Mouse (Mus musculus) heart, adult 2 months (tissue): ENCODE measurements around the gene Zfp523. TPM values are rescaled to one million over a fixed set of nuclear protein-coding genes. Genes with fewer than 3 reads are reported as not detected.

ENCODE experiments used
- DNase-seq, 2 experiments: peaks; one replicate each; pipeline ENCODE4 v3.0.0; 2021
- H3K27ac ChIP-seq: fragments of 200-600 bp; 2 replicates; pipeline ENCODE4 v1.8.1; 2022
- H3K27me3 ChIP-seq: fragments of 200-500 bp; 2 replicates; pipeline ENCODE4 v1.6.1; 2012; ENCODE audit warnings: mild to moderate bottlenecking, low read length, inconsistent platforms, mixed read lengths; ENCODE audit not compliant: control insufficient read depth, insufficient read depth
- H3K36me3 ChIP-seq: fragments of 200-500 bp; 2 replicates; pipeline ENCODE4 v1.6.1; 2012; ENCODE audit warnings: low read length, inconsistent platforms; ENCODE audit not compliant: control insufficient read depth, insufficient read depth
- H3K4me1 ChIP-seq: fragments of 200-500 bp; 2 replicates; pipeline ENCODE4 v1.6.1; 2011; ENCODE audit warnings: low read length; ENCODE audit not compliant: control insufficient read depth, insufficient read depth
- H3K4me3 ChIP-seq: fragments of 200-600 bp; 2 replicates; pipeline ENCODE4 v1.8.1; 2022
- H3K79me2 ChIP-seq: fragments of 200-500 bp; replicated peaks from 2 replicates; pipeline ENCODE4 v1.6.1; 2012; ENCODE audit warnings: mild to moderate bottlenecking, inconsistent platforms, low read length, moderate library complexity, mixed read lengths; ENCODE audit not compliant: control insufficient read depth, insufficient read depth
- H3K9ac ChIP-seq: fragments of 200-500 bp; 2 replicates; pipeline ENCODE4 v1.6.1; 2012; ENCODE audit warnings: low read depth, mild to moderate bottlenecking, control low read depth, inconsistent platforms, low read length, mixed read lengths
- CTCF ChIP-seq: fragments of 200-600 bp; IDR thresholded peaks from 2 replicates; pipeline ENCODE4 v1.8.1; 2022; ENCODE audit warnings: antibody characterized with exemption, mild to moderate bottlenecking, moderate library complexity
- EP300 ChIP-seq: fragments of 200-500 bp; IDR thresholded peaks from 2 replicates; pipeline ENCODE4 v1.6.1; 2011; ENCODE audit warnings: low read depth, low read length, control low read depth; ENCODE audit not compliant: insufficient read depth
- POLR2A ChIP-seq: fragments of 200-500 bp; IDR thresholded peaks from 2 replicates; pipeline ENCODE4 v1.6.1; 2011; ENCODE audit warnings: mild to moderate bottlenecking, low read depth, low read length, control low read depth; ENCODE audit not compliant: insufficient read depth
- WGBS: fragments of 180-500 bp; shearing (Covaris S2); methylation state at CpG from one replicate; pipeline ENCODE4 v1.1.7; 2018; 5-methylcytosine and 5-hydroxymethylcytosine counted together
- intact Hi-C: fragments of 180-260 bp; cut with DNase I; formaldehyde crosslinking; loops from one replicate; pipeline ENCODE4 v1.15.1; 2025
- polyA plus RNA-seq: library from polyadenylated mRNA; depleted of rRNA; stranded (reverse); fragments of >200 nt; gene quantifications from 2 replicates; pipeline ENCODE4 v1.2.3, GENCODE M21; 2012
- total RNA-seq, 2 experiments: library from RNA; stranded (reverse); gene quantifications; 2 replicates each; pipeline ENCODE4 v1.2.3; 2021

The Zfp523 gene
- total and polyA plus RNA-seq, 3 experiments: 12.4 to 30.8 (median 12.5) TPM

GRCm38 (mm10) chr17:28197646-28198045 is 20.7 kb downstream of the Zfp523 start:
- 83% methylated on average over 18 of the region's 18 CpGs for WGBS
- Histone ChIP-seq H3K36me3 (no peaks in the 10 kb centered on the region), H3K79me2 (no peaks in the 10 kb centered on the region), H3K27me3 (no peaks in the 10 kb centered on the region), H3K4me1 (no peaks in the 10 kb centered on the region), H3K4me3 (no peak overlapping the region), H3K9ac (no peak overlapping the region), H3K27ac (no peak overlapping the region)
- no peak for TF ChIP-seq CTCF
- intact Hi-C loops: no loop called here
- DNase-seq: no peak

- no peak for DNase-seq
- H3K27ac ChIP-seq: no peak overlapping the region
- no peak for TF ChIP-seq POLR2A
- no peak for TF ChIP-seq EP300
- TF ChIP-seq CTCF: no peak
- WGBS: 84% methylated on average over 14 of the region's 14 CpGs
- H3K79me2 ChIP-seq: no peaks in the 10 kb centered on the region
- no peaks in the 10 kb centered on the region for H3K27me3 ChIP-seq
- no peaks in the 10 kb centered on the region for H3K4me1 ChIP-seq
- no peak overlapping the region for H3K4me3 ChIP-seq
- intact Hi-C loops: loop anchor here (10.0 kb wide), 1 partner anchor 323 kb away; no protein-coding TSS in a partner anchor
- H3K36me3 ChIP-seq: no peaks in the 10 kb centered on the region
- H3K9ac ChIP-seq: no peak overlapping the region
These were observed 25.1 kb downstream of the Zfp523 start for GRCm38 (mm10) chr17:28201982-28202381.

- Histone ChIP-seq H3K4me1 (peaks cover 2% of the 10 kb centered on the region; the same call in 1 of the 2 replicates), H3K36me3 (no peaks in the 10 kb centered on the region), H3K79me2 (no peaks in the 10 kb centered on the region), H3K27ac (no peak overlapping the region), H3K4me3 (no peak overlapping the region), H3K27me3 (no peaks in the 10 kb centered on the region), H3K9ac (no peak overlapping the region)
- intact Hi-C loops: loop anchor here (10.0 kb wide), 1 partner anchor 321 kb away; no protein-coding TSS in a partner anchor
- peak; percentile 54 to 63 for DNase-seq
- 53% methylated on average over 14 of the region's 14 CpGs for WGBS
- TF ChIP-seq EP300 (no peak), CTCF (peak; percentile 87)
These were observed 27.3 kb downstream of the Zfp523 start for GRCm38 (mm10) chr17:28204052-28204720.

GRCm38 (mm10) chr17:28205443-28205842 is 28.5 kb downstream of the Zfp523 start:
- Histone ChIP-seq H3K4me3 (no peak overlapping the region), H3K27me3 (no peaks in the 10 kb centered on the region), H3K27ac (no peak overlapping the region), H3K9ac (no peak overlapping the region), H3K4me1 (peaks cover 2% of the 10 kb centered on the region; the same call in 1 of the 2 replicates), H3K36me3 (no peaks in the 10 kb centered on the region), H3K79me2 (no peaks in the 10 kb centered on the region)
- intact Hi-C loops: loop anchor here (10.0 kb wide), 1 partner anchor 319 kb away; no protein-coding TSS in a partner anchor
- 91% methylated on average over 8 of the region's 8 CpGs for WGBS
- DNase-seq: no peak
- TF ChIP-seq EP300: no peak
- no peak for TF ChIP-seq CTCF

GRCm38 (mm10) chr17:28207092-28207491 is 30.2 kb downstream of the Zfp523 start:
- no peak for DNase-seq
- Histone ChIP-seq H3K4me1 (peaks cover 2% of the 10 kb centered on the region; the same call in 1 of the 2 replicates), H3K36me3 (no peaks in the 10 kb centered on the region), H3K9ac (peak overlapping the region; percentile 36; the same call in 1 of the 2 replicates), H3K4me3 (peak overlapping the region; percentile 19; the same call in 1 of the 2 replicates), H3K27me3 (no peaks in the 10 kb centered on the region), H3K27ac (peak overlapping the region; percentile 85), H3K79me2 (no peaks in the 10 kb centered on the region)
- WGBS: 67% methylated on average over 8 of the region's 8 CpGs
- intact Hi-C loops: loop anchor here (2.0 to 10.0 kb wide), 3 partner anchors 16 to 318 kb away; no protein-coding TSS in a partner anchor
- TF ChIP-seq CTCF (no peak), EP300 (no peak), POLR2A (no peak)

GRCm38 (mm10) chr17:28207591-28208313 is 30.8 kb downstream of the Zfp523 start, which contains the start of gene Def6:
Def6 (plus strand) TSS chr17:28207778.
- H3K79me2 ChIP-seq: no peaks in the 10 kb centered on the region
- H3K9ac ChIP-seq: peak within 1 kb of the TSS; percentile 82
- intact Hi-C loops: loop anchor here (1.0 to 10.0 kb wide), 4 partner anchors 15 to 317 kb away; no protein-coding TSS in a partner anchor
- H3K27me3 ChIP-seq: no peaks in the 10 kb centered on the region
- H3K4me3 ChIP-seq: peak within 1 kb of the TSS; percentile 71
- H3K36me3 ChIP-seq: no peaks in the 10 kb centered on the region
- peak; percentile 84 to 89 for DNase-seq
- H3K4me1 ChIP-seq: peaks cover 2% of the 10 kb centered on the region; the same call in 1 of the 2 replicates
- WGBS: 19% methylated on average over 26 of the region's 26 CpGs
- H3K27ac ChIP-seq: peak within 1 kb of the TSS; percentile 85
- TF ChIP-seq EP300 (peak; percentile 61; the same call in 1 of the 2 replicates), CTCF (peak; percentile 80), POLR2A (peak; percentile 85)
